Mouse (Mus musculus) forebrain, embryonic 15.5 days (tissue): ENCODE data around the gene Lsp1. TPM values are rescaled to one million over a fixed set of nuclear protein-coding genes. Genes with fewer than 3 reads are reported as not detected.
A peak's percentile ranks its signal among the peaks of the same experiment; 100 is the strongest.

Source experiments
- ATAC-seq: fragments of 200-750 bp; cut with Nextera tagmentation; replicated peaks from 2 replicates; pipeline ENCODE4 v1.8.0; 2017; ENCODE audit warnings: mild to moderate bottlenecking, moderate TSS enrichment, moderate library complexity
- H3K27ac ChIP-seq: fragments of 300-500 bp; sonication (generic); replicated peaks from 2 replicates; pipeline ENCODE4 v1.5.1; 2015; ENCODE audit warnings: mild to moderate bottlenecking, inconsistent platforms
- H3K27me3 ChIP-seq: fragments of 300-500 bp; sonication (generic); 2 replicates; pipeline ENCODE4 v1.6.1; 2015; ENCODE audit warnings: inconsistent platforms
- H3K36me3 ChIP-seq: fragments of 300-500 bp; sonication (generic); 2 replicates; pipeline ENCODE4 v1.6.1; 2015; ENCODE audit warnings: mild to moderate bottlenecking, inconsistent platforms
- H3K4me1 ChIP-seq: fragments of 300-500 bp; sonication (generic); 2 replicates; pipeline ENCODE4 v1.6.1; 2015; ENCODE audit warnings: inconsistent platforms
- H3K4me2 ChIP-seq: fragments of 300-500 bp; sonication (generic); replicated peaks from 2 replicates; pipeline ENCODE4 v1.6.1; 2015; ENCODE audit warnings: mild to moderate bottlenecking, inconsistent platforms
- H3K4me3 ChIP-seq: fragments of 300-500 bp; sonication (generic); 2 replicates; pipeline ENCODE4 v1.5.1; 2015; ENCODE audit warnings: mild to moderate bottlenecking, inconsistent platforms
- H3K9ac ChIP-seq: fragments of 300-500 bp; sonication (generic); replicated peaks from 2 replicates; pipeline ENCODE4 v1.6.1; 2015; ENCODE audit warnings: mild to moderate bottlenecking, inconsistent platforms
- H3K9me3 ChIP-seq: fragments of 300-500 bp; sonication (generic); 2 replicates; pipeline ENCODE4 v1.6.1; 2016; ENCODE audit warnings: inconsistent platforms
- WGBS: fragments of 180-500 bp; shearing (Covaris S2); methylation state at CpG from one replicate; pipeline ENCODE4 v1.1.7; 2015; ENCODE audit warnings: mixed read lengths; 5-methylcytosine and 5-hydroxymethylcytosine counted together
- polyA plus RNA-seq: library from polyadenylated mRNA; unstranded; fragments of >200 nt; fragmentation: Nextera tagmentation; extraction: Ambion mirVana; gene quantifications from 2 replicates; pipeline ENCODE4 v1.2.1, GENCODE M21; 2015

The Lsp1 gene
- polyA plus RNA-seq, 1 experiment from 2014 or later = 4.2 TPM

- Histone ChIP-seq H3K4me1 (peaks cover 19% of the 10 kb centered on the region), H3K4me2 (no peak overlapping the region), H3K4me3 (no peak overlapping the region), H3K36me3 (no peaks in the 10 kb centered on the region), H3K27me3 (no peaks in the 10 kb centered on the region), H3K9ac (no peak overlapping the region), H3K9me3 (no peaks in the 10 kb centered on the region), H3K27ac (no peak overlapping the region)
- WGBS = 88% methylated on average over 3 of the region's 3 CpGs
- no peak for ATAC-seq
These were observed 19.3 kb downstream of the Lsp1 start for GRCm38 (mm10) chr7:142479886-142480285.

DNA sequence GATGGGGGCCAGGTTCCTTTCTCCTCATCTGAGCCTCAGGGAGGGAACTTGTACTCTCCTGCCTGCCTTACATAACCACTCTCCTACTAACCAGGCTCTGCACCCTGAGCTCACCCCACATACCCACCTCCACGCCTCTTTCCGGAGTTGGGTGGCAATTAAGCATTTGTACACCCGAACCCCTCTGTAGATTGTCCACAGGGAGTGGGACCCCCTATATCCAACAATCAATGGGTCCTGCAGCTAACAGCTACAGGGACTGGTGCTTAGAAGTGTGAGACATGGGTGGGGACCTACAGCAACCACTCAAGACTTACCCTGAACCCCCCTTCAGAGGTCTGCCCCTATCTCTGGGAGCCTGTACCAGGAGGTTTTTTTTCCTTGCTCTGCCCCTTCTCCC, 20.1 kb downstream of the Lsp1 start:
- no peaks in the 10 kb centered on the region for H3K9me3 ChIP-seq
- no peak overlapping the region for H3K9ac ChIP-seq
- WGBS = 93% methylated on average over 3 of the region's 3 CpGs
- H3K4me1 ChIP-seq = peaks cover 19% of the 10 kb centered on the region
- H3K27ac ChIP-seq = no peak overlapping the region
- no peak overlapping the region for H3K4me2 ChIP-seq
- H3K4me3 ChIP-seq = no peak overlapping the region
- H3K27me3 ChIP-seq = no peaks in the 10 kb centered on the region
- H3K36me3 ChIP-seq = no peaks in the 10 kb centered on the region
- no peak for ATAC-seq

DNA sequence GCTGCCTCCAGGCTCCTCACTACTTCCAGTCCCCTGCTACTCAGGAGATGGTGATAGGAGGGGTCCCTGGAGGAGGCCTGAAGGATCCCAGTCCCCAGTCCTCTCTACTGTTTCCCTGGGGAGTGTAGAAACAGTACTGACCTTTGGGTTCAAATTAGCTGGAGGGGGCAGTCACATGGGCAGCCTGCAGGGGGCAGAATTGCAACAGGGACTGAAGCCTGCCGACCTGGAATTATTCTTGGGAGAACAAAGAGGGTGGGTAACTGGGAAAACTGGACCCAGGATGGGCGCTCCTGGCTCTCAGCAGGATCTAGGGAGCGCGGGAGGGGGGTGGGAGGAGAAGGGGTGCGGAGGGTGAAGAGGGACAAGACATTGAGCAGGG, 20.6 kb downstream of the Lsp1 start:
- H3K27ac ChIP-seq = peak overlapping the region; percentile 80
- H3K4me3 ChIP-seq = peak overlapping the region; percentile 30; the same call in 1 of the 2 replicates
- no peaks in the 10 kb centered on the region for H3K9me3 ChIP-seq
- 15% methylated on average over 5 of the region's 5 CpGs for WGBS
- ATAC-seq = no peak
- peaks cover 19% of the 10 kb centered on the region for H3K4me1 ChIP-seq
- H3K36me3 ChIP-seq = no peaks in the 10 kb centered on the region
- peak overlapping the region; percentile 60 for H3K4me2 ChIP-seq
- H3K27me3 ChIP-seq = no peaks in the 10 kb centered on the region
- H3K9ac ChIP-seq = peak overlapping the region; percentile 47

GRCm38 (mm10) chr7:142481568-142482255, 21.1 kb downstream of the Lsp1 start:
- no peaks in the 10 kb centered on the region for H3K9me3 ChIP-seq
- H3K4me2 ChIP-seq = peak overlapping the region; percentile 60
- peak; percentile 70 for ATAC-seq
- peak overlapping the region; percentile 80 for H3K27ac ChIP-seq
- H3K27me3 ChIP-seq = no peaks in the 10 kb centered on the region
- peaks cover 20% of the 10 kb centered on the region for H3K4me1 ChIP-seq
- WGBS = under 1% methylated on average over 22 of the region's 22 CpGs
- H3K36me3 ChIP-seq = no peaks in the 10 kb centered on the region
- H3K4me3 ChIP-seq = peak overlapping the region; percentile 30
- H3K9ac ChIP-seq = peak overlapping the region; percentile 47

GRCm38 (mm10) chr7:142482256-142482609, 21.6 kb downstream of the Lsp1 start:
- peak; percentile 41 for ATAC-seq
- H3K4me3 ChIP-seq = no peak overlapping the region

GRCm38 (mm10) chr7:142483136-142483535, 22.5 kb downstream of the Lsp1 start:
- WGBS = 43% methylated on average over 11 of the region's 11 CpGs
- Histone ChIP-seq H3K9ac (no peak overlapping the region), H3K27ac (peak overlapping the region; percentile 80), H3K36me3 (no peaks in the 10 kb centered on the region), H3K27me3 (no peaks in the 10 kb centered on the region), H3K9me3 (no peaks in the 10 kb centered on the region), H3K4me1 (peaks cover 30% of the 10 kb centered on the region), H3K4me3 (no peak overlapping the region), H3K4me2 (no peak overlapping the region)
- ATAC-seq = no peak

More at GRCm38 (mm10) chr7:142482256-142482609, 21.6 kb downstream of the Lsp1 start:
- no peaks in the 10 kb centered on the region for H3K9me3 ChIP-seq
- H3K27me3 ChIP-seq = no peaks in the 10 kb centered on the region
- H3K4me1 ChIP-seq = peaks cover 26% of the 10 kb centered on the region
- H3K9ac ChIP-seq = 0 out of 2 replicates have a peak overlapping the region, but pooled peaks have one; percentile 47
- WGBS = 16% methylated on average over 6 of the region's 6 CpGs
- H3K4me2 ChIP-seq = peak overlapping the region; percentile 60; the same call in 1 of the 2 replicates
- no peaks in the 10 kb centered on the region for H3K36me3 ChIP-seq
- peak overlapping the region; percentile 80 for H3K27ac ChIP-seq

GRCm38 (mm10) chr7:142484780-142485179, 24.2 kb downstream of the Lsp1 start:
- H3K9me3 ChIP-seq = no peaks in the 10 kb centered on the region
- no peak overlapping the region for H3K4me3 ChIP-seq
- no peak overlapping the region for H3K27ac ChIP-seq
- no peaks in the 10 kb centered on the region for H3K36me3 ChIP-seq
- no peak overlapping the region for H3K9ac ChIP-seq
- no peak overlapping the region for H3K4me2 ChIP-seq
- no peaks in the 10 kb centered on the region for H3K27me3 ChIP-seq
- whole genome bisulfite sequencing = 82% methylated on average over 12 of the region's 12 CpGs
- H3K4me1 ChIP-seq = peaks cover 30% of the 10 kb centered on the region
- no peak for ATAC-seq

DNA sequence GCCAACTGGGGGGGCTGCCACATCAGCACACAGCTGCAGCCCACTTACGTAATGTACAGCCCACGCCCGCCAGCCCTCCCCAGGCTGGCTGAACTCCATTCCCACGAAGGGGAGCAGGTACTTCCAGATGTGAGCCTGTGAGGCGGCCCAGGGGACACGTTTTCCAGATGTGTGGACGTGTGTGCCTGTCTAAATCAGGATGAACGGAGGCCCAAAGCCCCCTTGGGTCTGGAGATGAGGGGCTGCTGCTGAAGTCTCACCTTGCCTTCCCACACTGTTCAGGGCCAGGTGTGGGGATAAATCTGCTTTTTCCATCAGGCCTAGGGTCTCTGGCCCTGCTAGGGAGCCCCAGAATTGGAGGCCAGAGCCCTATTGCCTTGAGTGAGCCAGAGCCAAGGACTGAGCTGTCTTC, 26.1 kb downstream of the Lsp1 start:
- 80% methylated on average over 8 of the region's 8 CpGs for WGBS

GRCm38 (mm10) chr7:142487341-142487859, 26.8 kb downstream of the Lsp1 start:
- Histone ChIP-seq H3K27me3 (no peaks in the 10 kb centered on the region), H3K27ac (peak overlapping the region; percentile 12; the same call in 1 of the 2 replicates), H3K9ac (no peak overlapping the region), H3K36me3 (no peaks in the 10 kb centered on the region), H3K4me2 (0 out of 2 replicates have a peak overlapping the region, but pooled peaks have one; percentile 16), H3K4me1 (peaks cover 16% of the 10 kb centered on the region), H3K9me3 (no peaks in the 10 kb centered on the region), H3K4me3 (no peak overlapping the region)
- peak; percentile 65 for ATAC-seq
- 11% methylated on average over 9 of the region's 9 CpGs for WGBS

More for the DNA sequence above, 26.1 kb downstream of the Lsp1 start:
- Histone ChIP-seq H3K4me2 (no peak overlapping the region), H3K4me3 (no peak overlapping the region), H3K27me3 (no peaks in the 10 kb centered on the region), H3K36me3 (no peaks in the 10 kb centered on the region), H3K9ac (no peak overlapping the region), H3K4me1 (peaks cover 22% of the 10 kb centered on the region), H3K9me3 (no peaks in the 10 kb centered on the region), H3K27ac (no peak overlapping the region; the same call in 1 of the 2 replicates)
- ATAC-seq = no peak

DNA sequence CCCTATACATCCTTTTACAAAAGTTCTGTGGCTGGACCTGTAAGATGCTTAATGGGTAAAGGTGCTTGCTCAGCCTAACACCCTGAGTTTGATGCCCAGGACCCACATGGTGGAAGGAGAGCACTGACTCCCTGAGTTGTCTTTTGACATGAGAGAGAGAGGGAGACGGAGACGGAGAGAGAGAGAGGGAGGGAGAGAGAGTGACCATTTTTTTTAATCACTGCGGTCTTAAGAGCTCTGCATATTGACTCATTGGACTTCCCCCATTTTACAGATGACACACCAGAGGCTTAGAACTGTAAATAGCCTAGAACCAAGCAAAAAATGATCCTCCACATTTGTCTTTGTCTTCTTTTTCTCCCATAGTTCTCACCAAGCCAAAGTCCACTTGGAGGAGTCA, 27.4 kb downstream of the Lsp1 start:
- Histone ChIP-seq H3K4me3 (no peak overlapping the region), H3K9ac (no peak overlapping the region), H3K27ac (no peak overlapping the region), H3K9me3 (no peaks in the 10 kb centered on the region), H3K4me1 (peaks cover 11% of the 10 kb centered on the region), H3K36me3 (no peaks in the 10 kb centered on the region), H3K4me2 (no peak overlapping the region), H3K27me3 (no peaks in the 10 kb centered on the region)
- 79% methylated on average over 3 of the region's 3 CpGs for WGBS
- ATAC-seq = no peak

DNA sequence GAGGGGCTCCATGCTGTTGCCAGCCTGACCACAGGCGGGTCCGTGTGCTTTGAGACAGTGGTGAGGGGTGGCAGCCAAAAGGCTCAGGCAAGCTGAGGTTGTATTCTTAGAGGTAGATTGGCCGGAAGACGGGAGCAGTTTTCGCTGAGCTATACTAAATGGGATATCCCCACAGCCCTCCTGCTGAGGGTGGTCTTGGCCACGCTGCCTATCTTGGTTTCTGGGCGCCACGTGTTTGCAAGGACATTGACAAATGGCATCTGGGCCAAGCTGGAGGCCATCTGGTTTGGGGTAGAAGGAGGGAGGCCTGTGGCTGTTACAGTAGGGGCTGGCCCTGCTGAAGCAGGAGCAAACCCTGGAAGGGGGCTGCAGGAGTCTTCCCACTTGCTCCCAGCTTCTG, 32.9 kb downstream of the Lsp1 start:
- 85% methylated on average over 8 of the region's 8 CpGs for WGBS
- Histone ChIP-seq H3K4me1 (no peaks in the 10 kb centered on the region), H3K4me3 (no peak overlapping the region), H3K4me2 (no peak overlapping the region), H3K36me3 (no peaks in the 10 kb centered on the region), H3K27ac (no peak overlapping the region), H3K27me3 (no peaks in the 10 kb centered on the region), H3K9me3 (no peaks in the 10 kb centered on the region), H3K9ac (no peak overlapping the region)
- no peak for ATAC-seq

GRCm38 (mm10) chr7:142496158-142496557, 35.5 kb downstream of the Lsp1 start:
- H3K27ac ChIP-seq = no peak overlapping the region
- 85% methylated on average over 3 of the region's 3 CpGs for WGBS
- no peaks in the 10 kb centered on the region for H3K36me3 ChIP-seq
- H3K4me1 ChIP-seq = no peaks in the 10 kb centered on the region
- ATAC-seq = no peak
- H3K4me2 ChIP-seq = no peak overlapping the region
- H3K27me3 ChIP-seq = no peaks in the 10 kb centered on the region
- H3K9me3 ChIP-seq = no peaks in the 10 kb centered on the region
- H3K9ac ChIP-seq = no peak overlapping the region
- no peak overlapping the region for H3K4me3 ChIP-seq
